Mouse (Mus musculus): Measurements from ENCODE around the gene Olfr222. TPM values are rescaled to one million over a fixed set of nuclear protein-coding genes. Genes with fewer than 3 reads are reported as not detected.

Olfr222 gene
- polyA plus RNA-seq (2012; fragmentation: generic; extraction: Trizol), result not detected

DNA sequence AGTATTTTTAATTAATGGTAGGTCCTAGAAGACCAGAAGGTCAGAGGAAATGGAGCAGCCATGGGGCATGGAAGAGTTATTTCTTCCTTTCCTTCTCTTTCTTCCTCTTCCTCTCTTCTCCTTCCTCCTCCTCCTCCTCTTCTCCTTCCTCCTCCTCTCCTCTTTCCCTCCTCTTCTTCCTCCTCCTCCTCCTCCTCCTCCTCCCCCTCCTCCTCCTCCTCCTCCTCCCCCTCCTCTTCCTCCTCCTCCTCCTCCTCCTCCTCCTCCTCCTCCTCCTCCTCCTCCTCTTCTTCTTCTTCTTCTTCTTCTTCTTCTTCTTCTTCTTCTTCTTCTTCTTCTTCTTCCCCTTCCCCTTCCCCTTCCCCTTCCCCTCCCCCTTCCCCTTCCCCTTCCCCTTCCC, at the start of gene Olfr222:
TSS of gene Olfr222 (minus strand) at position 101 of the 400 bp plus-strand sequence.

GRCm38 (mm10) chr11:59593189-59593588, 17.2 kb upstream of the Olfr222 start, which contains the start of gene Olfr223:
Gene Olfr223, minus strand, starts transcription at chr11:59593289.

DNA sequence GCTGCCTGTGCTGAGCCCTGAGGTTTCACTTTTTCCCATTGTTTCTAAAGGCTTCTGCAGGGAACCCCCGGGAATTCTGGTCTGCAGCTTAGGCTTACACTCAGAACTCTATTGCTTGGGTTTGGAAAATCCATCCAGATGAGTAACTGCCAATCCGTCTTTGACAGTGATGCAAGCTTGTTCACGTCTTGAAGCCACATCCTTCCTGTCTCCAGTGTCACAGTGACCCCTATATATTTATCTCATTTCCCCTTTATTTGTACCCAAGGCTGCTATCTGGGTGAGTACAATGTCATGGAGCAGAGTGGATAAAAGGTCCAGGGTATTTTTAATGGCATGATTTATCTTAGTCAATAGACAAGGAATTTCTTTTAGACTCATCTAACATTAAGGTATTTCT, 34.7 kb downstream of the Olfr222 start, which contains the start of gene Nlrp3:
TSS of gene Nlrp3 (plus strand) at position 245 of the 400 bp plus-strand sequence.

GRCm38 (mm10) chr11:59526472-59527080, 49.5 kb downstream of the Olfr222 start, which contains the start of gene Zkscan17:
Gene Zkscan17, minus strand, starts transcription at chr11:59526751.

Other genes with a start within 250 kb of the Olfr222 start
- gene Prss38, start 200.6 kb downstream of the Olfr222 start, polyA plus RNA-seq (2012; fragmentation: generic; extraction: Trizol), result under 1 TPM in 1 of 2 experiments, not detected in 1; 0.04 TPM
- 1 to 10 TPM; 1.1 to 2.9 TPM for gene Jmjd4, start 126.2 kb downstream of the Olfr222 start, polyA plus RNA-seq (2012; fragmentation: generic; extraction: Trizol)
- 10 to 100 TPM; 49.2 to 76.4 TPM for gene Snap47, start 125.0 kb downstream of the Olfr222 start, polyA plus RNA-seq (2012; fragmentation: generic; extraction: Trizol)
- gene Zfp867, start 103.8 kb downstream of the Olfr222 start, polyA plus RNA-seq (2012; fragmentation: generic; extraction: Trizol), result 1 to 10 TPM in 1 of 2 experiments, under 1 TPM in 1; 0.06 to 2.0 TPM
- 10 to 100 TPM; 13.4 to 32.4 TPM for gene Zkscan17, start 49.5 kb downstream of the Olfr222 start, polyA plus RNA-seq (2012; fragmentation: generic; extraction: Trizol)
- gene Nlrp3, start 34.7 kb downstream of the Olfr222 start, polyA plus RNA-seq (2012; fragmentation: generic; extraction: Trizol), result under 1 TPM; under 0.01 to 0.07 TPM
- gene Olfr223, start 17.1 kb upstream of the Olfr222 start, polyA plus RNA-seq (2012; fragmentation: generic; extraction: Trizol), result not detected
- gene Mprip, start 85.1 kb upstream of the Olfr222 start, polyA plus RNA-seq (2012; fragmentation: generic; extraction: Trizol), result 100 to 1,000 TPM; 178 to 183 TPM
- gene Pld6, start 211.4 kb upstream of the Olfr222 start, polyA plus RNA-seq (2012; fragmentation: generic; extraction: Trizol), result under 1 TPM in 1 of 2 experiments, not detected in 1; 0.07 TPM
- gene Flcn, start 233.8 kb upstream of the Olfr222 start, polyA plus RNA-seq (2012; fragmentation: generic; extraction: Trizol), result 10 to 100 TPM in 1 of 2 experiments, 1 to 10 TPM in 1; 5.6 to 21.2 TPM